Mouse (Mus musculus) lung, adult 18-20 months (tissue): ENCODE data around the gene Gngt2.
A peak's percentile ranks its signal among the peaks of the same experiment; 100 is the strongest.

Experiments used
- DNase-seq, 2 experiments: peaks; one replicate each; pipeline ENCODE4 v3.0.0; 2022; ENCODE audit warnings: mixed read lengths in 2 of 2

The Gngt2 gene

DNA sequence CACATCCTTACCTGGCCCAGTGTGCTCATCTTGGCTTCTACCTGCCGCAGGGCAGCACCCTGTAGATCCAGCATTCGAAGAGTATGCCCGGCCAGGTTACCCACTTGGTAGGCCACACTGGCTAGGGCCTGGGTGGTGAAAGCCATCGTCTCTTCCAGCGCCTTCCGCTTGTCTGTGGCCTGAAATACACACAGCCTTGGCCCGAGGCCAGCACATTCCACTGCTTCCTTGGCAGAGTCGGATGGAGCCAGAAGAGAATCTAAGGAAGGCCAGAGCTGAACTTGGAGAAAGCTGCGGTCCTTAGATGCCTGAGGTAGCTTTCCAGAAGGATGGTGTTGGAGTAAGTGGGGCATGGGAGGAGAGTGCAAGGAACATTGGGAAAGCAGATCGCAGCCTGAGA lies at the start of gene Gngt2:
Gene Gngt2 (plus strand): TSS at position 158 of the 400 bp plus-strand sequence.
- peak; percentile 91 to 92 for DNase-seq

DNA sequence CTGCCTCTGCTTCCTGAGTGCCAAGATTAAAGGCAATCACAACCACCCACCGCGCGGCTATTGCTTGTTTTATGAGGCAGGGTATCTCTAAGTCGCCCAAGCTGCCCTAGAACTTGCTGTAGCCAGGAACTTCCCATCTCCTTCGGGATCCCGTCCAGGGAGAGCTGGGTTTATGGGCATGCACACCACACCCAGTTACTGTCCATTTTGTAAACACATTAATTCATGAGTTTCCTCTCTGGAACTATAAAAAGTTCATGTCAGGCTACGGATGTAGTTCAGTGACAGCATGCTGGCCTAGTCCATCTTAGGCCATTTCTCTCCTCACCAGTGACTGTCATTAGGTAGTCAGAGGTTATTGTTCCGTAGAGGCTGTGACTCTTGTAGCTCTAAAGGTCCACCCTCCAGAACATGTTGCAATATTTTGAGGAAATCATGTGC lies 47.5 kb upstream of the Gngt2 start:
- peak; percentile 65 to 70 for DNase-seq

DNA sequence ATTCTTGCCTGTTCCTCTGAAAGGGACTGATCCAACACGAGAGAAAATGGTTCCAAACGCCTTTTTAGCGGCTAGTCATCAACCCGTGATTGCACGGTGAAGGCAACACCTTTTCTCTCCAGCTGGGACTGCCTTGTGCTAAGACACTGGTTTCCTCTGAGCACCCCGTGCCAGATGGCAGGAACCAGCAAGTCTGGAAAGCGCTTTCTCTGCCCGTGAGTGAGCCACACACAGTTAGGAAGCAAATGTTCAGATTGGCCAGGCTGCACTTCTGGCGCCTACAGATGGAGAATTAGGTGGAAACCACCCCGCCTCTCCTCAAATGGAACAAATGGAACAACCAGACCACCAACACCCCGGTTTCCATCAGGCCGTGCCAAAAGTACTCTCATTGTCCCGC lies 45.2 kb upstream of the Gngt2 start:
- no peak for DNase-seq

DNA sequence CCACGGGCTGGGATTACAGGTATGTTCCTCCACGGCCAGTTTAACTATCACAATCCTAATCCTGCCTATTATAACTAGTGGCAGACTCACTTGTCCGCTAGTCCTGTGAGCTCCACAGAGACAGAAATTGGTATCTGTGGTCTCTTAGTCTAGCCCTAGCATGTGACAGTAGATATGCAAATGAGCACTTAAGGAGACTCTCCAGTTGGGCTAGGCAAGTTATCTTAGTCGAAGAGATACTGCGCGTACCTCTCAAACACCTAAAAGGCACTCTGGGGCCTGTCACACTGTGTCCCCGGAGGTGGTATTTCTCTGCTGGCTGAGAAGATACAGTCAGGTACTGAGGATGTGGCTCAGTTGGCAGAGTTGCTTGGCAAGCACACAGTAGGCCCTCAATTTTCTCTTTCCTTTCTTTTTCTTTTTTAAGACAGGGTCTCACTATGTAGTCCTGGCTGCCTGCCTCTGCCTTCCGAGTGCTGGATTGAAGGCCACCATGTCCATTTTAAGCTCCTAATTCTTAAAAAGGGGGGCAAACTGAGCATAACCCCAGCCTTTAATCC lies 44.0 kb upstream of the Gngt2 start:
- DNase-seq, result no peak

DNA sequence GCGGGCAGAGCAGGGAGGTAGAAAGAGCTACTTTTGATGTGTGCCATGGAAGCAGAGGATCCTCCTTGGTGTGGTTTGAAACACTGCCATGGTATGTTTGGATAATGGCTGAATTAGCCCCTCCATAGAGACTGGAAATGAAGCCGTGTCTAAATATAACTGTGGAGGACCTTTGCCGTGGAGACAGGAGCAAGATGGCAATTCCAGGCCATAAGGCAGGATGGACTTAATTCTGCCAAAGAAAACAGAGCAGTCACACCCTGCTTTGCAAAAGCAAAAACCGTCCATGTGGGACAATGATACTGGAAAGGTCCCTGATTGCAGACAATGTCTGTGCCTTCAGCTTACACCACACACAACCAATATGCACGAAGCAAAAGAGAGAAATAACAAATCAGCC lies 42.8 kb upstream of the Gngt2 start:
- DNase-seq, result no peak

DNA sequence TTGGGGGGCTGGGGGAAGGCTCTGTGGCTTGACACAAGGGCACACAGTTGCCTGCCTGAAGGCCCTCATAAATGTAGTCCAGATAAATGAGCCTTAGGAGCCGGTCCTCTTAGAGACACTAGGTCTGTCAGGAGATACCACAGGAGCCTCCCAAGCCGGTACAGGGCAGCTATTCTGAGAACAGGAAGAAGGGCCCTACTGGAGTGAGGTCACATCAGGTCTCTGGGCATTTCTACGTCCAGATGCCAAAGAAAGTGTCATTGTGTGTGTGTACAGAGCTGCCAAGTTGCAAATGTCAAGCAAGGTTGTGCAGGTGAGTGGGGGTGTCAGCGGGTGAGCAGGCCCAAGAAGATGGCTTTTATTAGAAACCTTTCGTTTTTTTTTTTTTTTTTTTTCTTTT lies 41.4 kb upstream of the Gngt2 start:
- DNase-seq, result no peak

DNA sequence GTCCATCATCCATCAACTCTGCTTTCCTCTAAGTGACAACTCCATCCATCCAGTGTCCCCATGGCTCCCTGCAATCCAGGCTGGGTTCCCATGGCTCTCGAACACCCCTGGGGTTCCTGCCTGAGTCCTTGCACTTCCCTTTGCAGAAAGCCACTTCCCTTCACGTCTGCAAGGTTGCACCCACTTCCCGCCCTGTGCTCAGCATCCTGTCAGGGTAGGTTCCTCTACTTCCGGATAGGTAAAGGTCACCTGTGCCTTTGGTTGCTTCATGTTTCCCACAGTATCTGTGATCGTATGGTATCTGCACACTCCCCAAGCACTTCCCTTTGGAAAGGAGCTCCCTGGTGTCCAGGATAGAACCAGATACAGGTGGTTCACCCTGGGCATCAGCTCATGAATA lies 32.0 kb upstream of the Gngt2 start:
- DNase-seq, result no peak

DNA sequence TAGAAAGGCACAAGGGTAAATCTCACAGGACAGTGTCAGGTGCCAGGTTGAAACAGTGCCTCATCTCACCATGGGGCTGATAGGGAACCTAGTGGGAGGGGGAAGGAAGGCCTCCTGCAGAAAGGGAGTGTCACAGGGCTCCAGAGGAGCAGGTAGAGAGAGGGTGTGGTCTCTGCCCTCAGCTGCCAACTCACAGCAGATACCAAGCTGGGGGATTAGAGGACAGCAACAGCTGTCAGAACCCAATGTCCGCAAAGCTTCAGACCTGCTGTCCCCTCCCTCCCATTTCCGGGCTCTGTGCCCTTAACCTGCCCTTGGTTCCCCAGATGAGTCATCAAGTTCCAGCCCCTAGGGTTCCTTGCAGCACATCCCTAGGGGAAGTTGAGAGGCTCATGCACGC lies 31.5 kb upstream of the Gngt2 start:
- no peak for DNase-seq

DNA sequence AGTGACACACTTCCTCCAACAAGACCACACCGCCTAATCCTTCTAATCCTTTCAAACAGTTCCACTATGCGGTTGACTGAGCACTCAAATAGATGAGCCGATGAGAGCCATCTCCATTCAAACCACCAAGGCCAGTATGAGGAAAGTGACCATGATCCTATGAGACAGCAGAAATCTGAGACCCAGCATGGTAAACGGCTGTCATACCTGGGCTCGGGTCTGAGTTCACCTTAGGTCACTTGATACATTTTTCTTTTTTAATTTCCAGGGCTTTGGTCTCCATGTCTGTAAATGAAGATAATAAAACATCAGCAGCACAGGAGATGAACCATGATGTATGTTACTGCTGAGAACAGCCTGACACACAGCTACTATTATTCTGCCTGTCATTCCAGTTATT lies 29.1 kb upstream of the Gngt2 start:
- no peak for DNase-seq

DNA sequence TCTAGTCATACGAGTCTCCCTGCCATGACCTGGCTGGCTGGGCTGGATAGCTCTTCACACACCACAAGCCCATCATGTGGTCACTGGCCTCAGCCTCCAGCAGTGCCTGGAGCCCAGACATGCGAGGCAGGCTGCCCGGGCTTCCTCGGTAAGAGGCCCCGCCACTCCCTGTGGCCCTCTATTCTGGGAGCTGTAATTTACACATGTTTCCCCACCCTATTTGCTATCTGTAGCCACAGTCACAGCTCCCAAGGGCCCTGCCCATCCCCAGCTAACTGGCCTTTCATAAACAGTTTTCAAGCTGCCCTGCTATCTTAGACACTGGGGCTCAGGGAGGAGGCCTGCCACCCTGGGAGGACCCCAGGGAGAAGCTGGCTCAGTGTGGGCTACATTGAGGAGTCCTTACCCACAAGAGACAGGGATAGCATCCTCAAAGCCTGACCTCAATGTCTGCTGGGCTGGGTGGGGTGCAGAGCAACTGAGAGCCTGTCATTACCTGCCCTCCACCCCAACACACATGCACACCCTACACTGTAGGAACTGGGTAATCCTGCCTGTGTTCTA lies 28.5 kb upstream of the Gngt2 start:
- no peak for DNase-seq

DNA sequence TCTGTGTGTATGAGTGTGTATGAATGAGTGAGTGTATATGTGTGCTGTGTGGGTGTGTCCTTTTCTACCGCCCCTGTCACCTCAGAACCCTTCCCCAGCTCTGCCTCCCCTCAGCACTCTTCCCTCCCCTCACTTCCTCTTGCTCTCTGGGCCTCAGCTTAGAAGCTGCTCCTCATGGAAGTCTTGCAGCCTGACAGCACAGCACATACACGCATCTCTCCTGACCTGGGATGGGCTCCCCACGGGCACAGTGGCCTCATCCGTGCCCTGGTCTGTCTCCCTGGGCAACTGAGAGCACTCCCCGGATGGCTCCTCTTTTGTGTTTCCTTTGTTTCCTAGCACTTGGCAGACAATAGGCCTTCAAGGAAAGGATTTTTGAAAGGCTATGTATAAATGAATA lies 27.4 kb upstream of the Gngt2 start:
- DNase-seq, result no peak

DNA sequence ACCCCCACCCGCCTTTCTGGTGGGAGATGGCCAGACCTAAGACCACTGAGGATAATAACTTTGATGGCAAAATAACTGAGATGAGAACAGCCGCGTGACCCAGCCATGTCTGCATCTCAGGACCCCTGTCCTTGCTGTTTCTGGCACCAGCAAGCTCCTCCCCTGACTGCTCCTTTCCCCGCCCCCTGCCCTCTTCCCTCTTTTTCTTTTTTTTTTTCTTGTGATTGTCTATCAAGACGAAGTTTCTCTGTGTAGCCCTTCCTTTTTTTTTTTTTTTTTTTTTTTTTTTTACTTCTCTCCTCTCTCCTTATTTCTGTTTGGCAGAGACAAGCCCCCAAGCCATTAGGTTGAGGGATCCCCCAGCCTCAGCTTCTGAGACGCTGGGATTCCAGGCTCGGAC lies 26.2 kb upstream of the Gngt2 start:
- DNase-seq, result no peak

DNA sequence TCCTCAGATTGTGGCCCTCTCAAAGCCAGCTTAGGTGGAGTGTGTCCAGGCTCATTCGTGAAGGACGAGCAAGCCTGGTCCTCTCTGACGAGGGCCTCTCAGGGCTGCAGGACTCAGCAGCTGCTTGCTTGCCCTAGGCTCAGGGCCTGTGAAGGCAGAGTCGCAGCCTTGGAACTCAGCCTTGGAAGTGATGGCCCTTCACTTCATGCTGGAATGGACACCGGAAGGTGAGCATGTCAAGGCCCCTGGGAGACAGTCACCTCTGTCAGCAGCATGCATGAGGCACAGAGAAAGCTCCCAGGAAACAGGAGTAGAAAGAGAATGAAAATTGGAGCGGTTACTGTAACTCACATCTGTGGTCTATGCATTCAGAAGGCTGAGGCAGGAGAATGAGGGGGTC lies 25.3 kb upstream of the Gngt2 start:
- DNase-seq, result no peak

DNA sequence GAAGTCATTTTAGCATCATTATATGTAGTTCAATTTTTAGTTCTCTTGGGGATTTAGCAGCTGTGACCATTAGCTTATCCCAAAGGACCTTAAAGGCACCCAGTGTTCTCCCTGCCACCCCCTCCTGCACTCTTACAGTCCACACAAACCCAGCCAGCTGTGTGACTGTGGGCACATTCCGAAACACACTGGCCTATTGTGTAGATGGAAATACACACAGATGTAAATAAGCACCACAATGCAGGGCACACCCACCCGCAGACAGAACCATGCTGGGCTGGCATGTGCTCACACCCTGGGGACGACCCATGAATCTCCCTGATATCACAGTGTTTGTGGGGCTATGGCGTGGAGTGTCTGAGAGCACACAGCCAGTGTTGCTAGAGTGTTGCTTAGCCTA lies 24.8 kb upstream of the Gngt2 start:
- no peak for DNase-seq

DNA sequence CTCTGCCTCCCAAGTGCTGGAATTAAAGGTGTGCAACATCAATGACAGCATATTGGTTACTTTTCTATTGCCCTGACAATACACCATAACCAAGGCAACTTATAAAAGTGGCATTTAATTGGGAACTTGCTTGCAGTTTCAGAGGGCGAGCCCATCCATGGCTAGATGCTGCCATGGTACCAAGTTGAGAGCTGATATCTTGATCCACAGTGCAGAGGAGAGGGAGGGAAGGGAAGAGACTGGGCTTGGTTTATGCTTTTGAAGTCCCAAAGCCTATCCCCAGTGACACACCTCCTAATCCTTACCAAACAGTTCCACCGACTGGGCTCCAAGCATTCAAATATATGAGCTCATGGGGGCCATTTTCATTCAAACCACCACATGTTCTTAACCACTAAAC lies 22.9 kb upstream of the Gngt2 start:
- DNase-seq, result no peak

DNA sequence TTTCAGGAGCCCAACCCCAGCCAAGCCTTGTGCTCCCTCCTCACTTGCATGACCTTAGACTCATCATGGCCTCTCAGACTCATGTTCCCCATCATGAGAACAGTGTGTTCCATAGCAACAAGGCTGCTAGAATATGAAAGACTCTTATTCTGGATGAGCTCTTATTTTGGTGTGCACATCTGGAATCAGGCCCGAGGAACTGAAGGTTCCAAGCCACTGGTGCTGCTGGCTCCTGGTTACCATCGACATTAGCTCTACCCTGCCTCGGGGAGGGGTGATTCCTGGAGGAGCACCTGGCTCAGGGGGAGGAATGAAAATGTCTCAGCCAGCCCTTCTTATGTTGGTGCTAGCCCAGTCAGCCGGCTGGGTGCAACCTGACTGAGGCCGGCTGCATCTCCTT lies 22.2 kb upstream of the Gngt2 start:
- DNase-seq, result no peak

DNA sequence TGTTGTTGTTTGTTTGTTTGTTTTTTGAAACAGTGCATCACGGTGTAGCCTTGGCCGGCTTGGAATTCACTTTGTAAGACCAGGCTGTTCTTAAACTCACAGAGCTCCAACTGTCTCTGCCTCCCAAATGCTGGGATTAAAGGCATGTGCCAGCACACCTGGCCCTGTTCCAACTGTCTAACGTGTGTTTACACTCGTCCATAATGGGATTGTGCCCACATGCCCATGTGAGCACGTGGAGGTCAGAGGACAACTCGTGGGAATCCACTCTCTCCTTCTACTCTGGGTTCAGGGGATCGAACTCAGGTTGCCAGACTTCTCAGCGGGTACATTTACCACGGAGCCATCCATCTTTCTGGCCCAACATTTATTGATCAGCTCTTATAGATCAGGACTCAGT lies 21.6 kb upstream of the Gngt2 start:
- no peak for DNase-seq

DNA sequence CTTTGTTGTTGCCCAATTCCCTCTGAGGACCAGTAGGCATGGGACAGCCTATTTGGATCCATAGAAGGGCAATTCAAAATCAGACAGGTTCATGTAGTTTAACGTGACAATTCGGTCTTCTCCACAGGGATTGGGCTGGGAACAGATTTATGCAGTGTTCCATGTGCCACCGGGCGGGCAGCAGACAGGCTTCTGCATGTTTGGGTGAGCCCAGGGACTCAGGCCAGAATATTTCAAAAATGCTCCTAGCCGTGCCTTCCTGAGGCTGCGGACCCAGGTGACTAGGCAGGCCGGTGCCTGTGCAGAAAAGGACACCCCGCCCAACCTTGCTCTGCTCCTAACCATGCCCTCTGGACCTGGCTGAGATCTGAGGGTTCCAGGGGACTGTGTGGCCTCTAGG lies 17.9 kb upstream of the Gngt2 start:
- DNase-seq, result peak in 1 of 2 experiments; percentile 39

DNA sequence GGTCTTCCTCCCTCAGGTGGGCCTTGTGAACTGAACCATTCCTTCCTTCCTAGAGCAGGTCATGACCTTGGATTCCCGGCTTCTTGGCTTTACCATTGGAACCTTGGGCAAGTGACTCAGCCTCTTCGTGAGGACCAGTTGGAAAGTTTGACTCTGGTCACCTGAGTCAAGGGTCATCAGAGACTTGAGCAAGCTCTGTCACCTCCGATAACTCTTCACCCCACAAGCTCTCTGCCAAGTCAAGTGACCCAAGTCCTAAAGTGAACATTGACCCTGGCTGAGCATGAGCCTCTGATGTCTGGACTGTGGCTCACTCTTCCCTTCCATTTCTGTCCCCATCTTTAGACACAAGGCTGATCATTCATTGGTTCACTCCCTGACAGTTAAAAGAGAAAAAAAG lies 15.5 kb upstream of the Gngt2 start:
- DNase-seq, result no peak

DNA sequence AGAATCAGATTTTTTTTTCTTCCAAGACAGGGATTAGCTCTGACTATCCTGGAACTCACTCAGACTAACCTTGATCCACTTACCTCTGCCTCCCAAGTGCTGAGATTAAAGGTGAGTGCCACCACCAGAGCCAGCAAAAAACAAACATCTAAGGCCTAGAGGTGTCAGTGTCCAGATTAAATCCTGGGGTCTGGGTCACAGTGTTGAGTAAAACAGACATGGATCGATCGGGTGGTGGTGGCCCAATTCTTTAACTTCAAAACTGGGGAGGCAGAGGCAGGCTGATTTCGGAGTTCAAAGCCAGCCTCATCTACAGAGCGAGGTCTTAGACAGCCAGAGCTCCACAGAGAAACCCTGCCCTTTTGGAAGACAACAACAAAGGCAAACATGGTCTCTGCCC lies 14.6 kb upstream of the Gngt2 start:
- DNase-seq, result no peak

DNA sequence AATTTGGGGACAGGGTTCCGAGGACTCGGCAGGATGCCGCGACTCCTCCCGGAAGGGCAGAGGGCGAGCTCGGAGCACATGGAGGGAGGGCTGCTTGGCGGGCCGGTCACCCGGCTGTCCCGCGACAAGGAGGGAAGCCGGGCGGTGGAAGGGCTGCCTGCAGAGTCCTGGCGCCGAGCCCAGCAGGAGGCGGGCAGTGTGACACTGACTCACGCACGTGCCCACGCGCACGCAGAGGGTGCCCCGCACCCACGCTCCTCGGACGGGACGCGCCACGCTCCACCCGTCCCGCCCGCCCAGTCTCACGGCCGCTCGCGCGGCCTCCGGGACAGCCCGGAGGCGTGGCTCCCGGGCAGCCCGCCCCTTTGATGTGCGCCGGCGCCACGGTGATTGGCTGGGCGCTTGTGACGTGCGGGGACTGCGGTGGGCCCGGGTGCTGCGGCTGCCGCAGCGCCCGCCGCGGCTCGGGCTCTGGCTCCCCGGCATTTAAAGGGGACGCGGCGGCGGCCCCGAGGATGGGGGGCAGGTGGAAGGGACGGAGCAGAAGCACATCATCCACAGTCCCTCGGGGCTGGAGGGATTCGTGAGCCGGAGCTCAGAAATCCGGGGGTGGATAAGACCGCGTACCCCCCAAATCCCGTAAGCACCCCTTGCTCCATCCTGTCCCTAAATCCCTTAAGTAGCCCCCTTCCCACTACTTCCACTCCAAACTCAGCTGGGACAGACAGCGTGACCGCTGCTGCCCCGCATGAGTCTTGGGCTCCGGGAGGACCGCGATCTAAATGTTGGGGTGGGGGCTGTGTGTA lies 12.7 kb upstream of the Gngt2 start, which contains the start of gene Phospho1:
Gene Phospho1 (plus strand): TSS at position 429 of the 806 bp plus-strand sequence.
- peak; percentile 91 to 94 for DNase-seq

DNA sequence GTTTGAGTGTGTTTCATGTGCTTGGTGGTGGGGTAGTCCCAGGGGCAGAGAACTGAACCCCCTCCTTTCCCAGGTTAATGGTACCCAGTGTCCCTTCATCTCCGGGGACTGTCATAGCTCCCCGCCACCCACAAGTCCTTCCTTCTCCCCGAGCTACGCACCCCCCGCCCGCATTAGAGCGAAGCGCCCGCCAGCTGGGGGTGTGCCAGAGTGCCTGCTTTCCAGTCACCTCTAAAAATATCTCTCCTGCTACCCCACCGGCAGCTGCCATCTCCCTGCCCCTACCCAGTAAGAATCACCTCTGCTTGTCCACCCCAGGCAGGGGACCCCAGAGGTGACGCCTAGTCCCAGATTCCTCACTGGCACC lies 12.2 kb upstream of the Gngt2 start:
- peak; percentile 58 to 66 for DNase-seq

DNA sequence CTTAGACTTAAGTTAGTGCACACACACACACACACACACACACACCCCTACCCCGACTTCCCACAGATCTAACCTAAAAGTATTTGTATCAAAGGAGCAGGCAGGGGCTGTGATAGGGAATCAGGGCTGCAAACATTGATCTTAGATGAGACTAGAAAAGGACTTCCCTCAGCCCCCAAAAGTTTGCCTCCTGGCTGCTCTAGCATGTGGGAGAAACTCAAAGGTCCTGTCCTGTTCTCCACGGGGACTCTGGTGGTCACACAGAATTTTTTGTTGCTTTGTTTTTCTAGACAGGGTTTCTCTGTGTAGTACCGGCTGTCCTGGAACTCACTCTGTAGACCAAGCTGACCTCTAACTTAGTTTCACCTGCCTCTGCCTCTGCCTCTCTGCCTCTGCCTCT lies 11.4 kb upstream of the Gngt2 start:
- no peak for DNase-seq
